8 mouse cellular contexts compared by ENCODE assay signal in the genomic region with DNA sequence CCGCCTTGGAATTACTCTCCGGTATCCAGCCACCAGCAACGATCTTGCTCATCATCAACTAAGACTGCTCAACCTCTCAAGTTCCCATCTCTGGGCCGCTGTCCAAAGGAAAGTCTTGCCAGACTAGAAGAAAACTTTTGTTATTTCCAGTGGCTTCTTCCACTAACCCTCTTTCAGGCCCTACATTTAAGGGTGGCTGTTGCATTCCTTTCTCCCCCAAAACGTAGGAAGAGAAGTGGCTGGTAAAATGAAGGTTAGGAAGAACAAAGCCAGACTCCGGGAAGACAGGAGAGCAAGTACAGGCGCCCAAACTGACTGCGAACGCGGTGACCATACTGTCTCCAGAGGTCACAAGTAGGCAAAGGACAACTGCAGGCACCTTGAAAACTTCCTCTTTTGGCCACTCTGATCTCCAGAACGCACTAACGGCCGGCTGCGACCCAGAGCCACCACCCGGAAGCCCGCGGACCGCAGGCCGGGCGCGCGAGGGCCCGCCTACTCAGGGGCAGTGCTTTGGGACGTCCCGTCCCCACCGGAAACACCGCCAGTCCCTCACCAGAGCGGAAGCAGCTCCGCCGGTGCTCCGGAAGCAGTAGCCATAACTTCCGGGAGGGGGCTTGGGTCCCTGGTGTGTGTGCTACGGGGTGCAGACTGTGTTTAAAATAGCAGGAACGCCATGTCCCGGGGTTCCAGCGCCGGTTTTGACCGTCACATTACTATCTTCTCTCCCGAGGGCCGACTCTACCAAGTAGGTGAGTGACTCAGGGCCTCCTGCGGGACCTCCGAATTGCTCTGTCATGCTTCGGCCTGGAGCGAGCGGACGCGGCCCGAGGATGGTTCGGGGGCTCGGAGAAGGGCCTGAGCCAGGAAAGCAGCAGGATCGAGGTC. TPM values are rescaled to one million over a fixed set of nuclear protein-coding genes. Genes with fewer than 3 reads are reported as not detected.
DNase-seq lines count a peak whose midpoint lies in the region; ATAC-seq and TF ChIP-seq lines count a peak whose summit lies in the region.

No protein-coding gene starts in this region.

- no peaks in the 10 kb centered on the region for H3K9me3 ChIP-seq in E14TG2a.4 (ENCODE audit: low read length)
- no peaks in the 10 kb centered on the region for H3K9me3 ChIP-seq in forebrain, embryonic 13.5 days (replicated peaks)
- no peaks in the 10 kb centered on the region for H3K9me3 ChIP-seq in liver, postnatal 0 days (ENCODE audit: low read length)
- no peaks in the 10 kb centered on the region for H3K9me3 ChIP-seq in neural tube, embryonic 14.5 days (ENCODE audit: control insufficient read depth, low read length)

- peak overlapping the region; percentile 94 for H3K4me2 ChIP-seq in forebrain, embryonic 13.5 days
- peak overlapping the region; percentile 87 for H3K4me2 ChIP-seq in liver, postnatal 0 days (ENCODE audit: low read depth, low read length)
- peak overlapping the region; percentile 95 for H3K4me2 ChIP-seq in neural tube, embryonic 14.5 days (ENCODE audit: low read depth, low read length)

- H3K27ac ChIP-seq in forebrain, embryonic 13.5 days = peak overlapping the region; percentile 87
- H3K27ac ChIP-seq in liver, postnatal 0 days (ENCODE audit: low read depth) = peak overlapping the region; percentile 98
- H3K27ac ChIP-seq in neural tube, embryonic 14.5 days (ENCODE audit: low read depth, low read length) = peak overlapping the region; percentile 92

- peak overlapping the region; percentile 91 for H3K9ac ChIP-seq in forebrain, embryonic 13.5 days
- H3K9ac ChIP-seq in liver, postnatal 0 days (replicated peaks) = peak overlapping the region; percentile 82
- H3K9ac ChIP-seq in neural tube, embryonic 14.5 days (replicated peaks; ENCODE audit: low read depth, low read length) = peak overlapping the region; percentile 87

- peak; percentile 66; the same call in 1 of the 2 replicates for TF ChIP-seq EP300 in liver, postnatal 0 days (IDR thresholded peaks at IDR 0.05; ENCODE audit: low read depth)

- intact Hi-C loops in heart, postnatal 10 days (cut with DNase I) = loop anchor here (1.0 kb wide), 1 partner anchor 94 kb away; a partner anchor contains a TSS

- whole genome bisulfite sequencing in forebrain, embryonic 13.5 days = under 1% methylated on average over 51 of the region's 51 CpGs
- WGBS in large intestine, adult 2 months = under 1% methylated on average over 51 of the region's 51 CpGs
- under 1% methylated on average over 51 of the region's 51 CpGs for WGBS in liver, postnatal 0 days (ENCODE audit: insufficient replicate concordance)
- under 1% methylated on average over 51 of the region's 51 CpGs for WGBS in neural tube, embryonic 14.5 days

- H3K36me3 ChIP-seq in E14TG2a.4 (ENCODE audit: insufficient read depth, low read length) = peaks cover 20% of the 10 kb centered on the region
- H3K36me3 ChIP-seq in forebrain, embryonic 13.5 days (ENCODE audit: poor library complexity, severe bottlenecking) = peaks cover 7% of the 10 kb centered on the region; the same call in 1 of the 2 replicates
- H3K36me3 ChIP-seq in liver, postnatal 0 days (replicated peaks; ENCODE audit: insufficient read depth, low read length) = peaks cover under 1% of the 10 kb centered on the region; the same call in 1 of the 2 replicates
- H3K36me3 ChIP-seq in neural tube, embryonic 14.5 days (ENCODE audit: control insufficient read depth, insufficient read depth, low read length) = no peaks in the 10 kb centered on the region

- H3K4me3 ChIP-seq in E14TG2a.4 (replicated peaks; ENCODE audit: low read length) = peak overlapping the region; percentile 97
- H3K4me3 ChIP-seq in forebrain, embryonic 13.5 days = peak overlapping the region; percentile 85
- peak overlapping the region; percentile 86 for H3K4me3 ChIP-seq in liver, postnatal 0 days (ENCODE audit: low read depth, low read length)
- H3K4me3 ChIP-seq in neural tube, embryonic 14.5 days (ENCODE audit: low read depth, low read length) = peak overlapping the region; percentile 99

- H3K27me3 ChIP-seq in E14TG2a.4 (ENCODE audit: insufficient read depth, low read length) = no peaks in the 10 kb centered on the region
- H3K27me3 ChIP-seq in forebrain, embryonic 13.5 days = no peaks in the 10 kb centered on the region
- H3K27me3 ChIP-seq in liver, postnatal 0 days (ENCODE audit: insufficient read depth, low read length) = no peaks in the 10 kb centered on the region
- H3K27me3 ChIP-seq in neural tube, embryonic 14.5 days (ENCODE audit: control insufficient read depth, insufficient read depth, low read length) = no peaks in the 10 kb centered on the region

- peaks cover 59% of the 10 kb centered on the region for H3K4me1 ChIP-seq in E14TG2a.4 (replicated peaks; ENCODE audit: low read depth, low read length)
- H3K4me1 ChIP-seq in forebrain, embryonic 13.5 days = peaks cover 15% of the 10 kb centered on the region
- peaks cover 11% of the 10 kb centered on the region for H3K4me1 ChIP-seq in liver, postnatal 0 days (ENCODE audit: insufficient read depth)
- peaks cover 10% of the 10 kb centered on the region for H3K4me1 ChIP-seq in neural tube, embryonic 14.5 days (ENCODE audit: control insufficient read depth, insufficient read depth, low read length)

- peak; percentile 100 for ATAC-seq in forebrain, embryonic 13.5 days
- peak; percentile 99 for ATAC-seq in liver, postnatal 0 days
- ATAC-seq in neural tube, embryonic 14.5 days (ENCODE audit: low read depth) = peak; percentile 100

- peak; percentile 89 for DNase-seq in c-Kit-positive CD71-positive TER-119-positive erythroid progenitor cells, embryonic 14.5 days (ENCODE audit: low spot score)
- peak; percentile 93 to 96 for DNase-seq in heart, postnatal 10 days
- peak; percentile 78 for DNase-seq in large intestine, adult 2 months (ENCODE audit: low read depth, low spot score)
- DNase-seq in liver, postnatal 0 days = peak; percentile 96
- peak; percentile 91 for DNase-seq in testis, postnatal 10 days (ENCODE audit: low spot score)

- TF ChIP-seq CTCF in E14TG2a.4 (conservative IDR thresholded peaks at IDR 0.05; ENCODE audit: low read length) = no peak
- TF ChIP-seq CTCF in liver, postnatal 0 days (IDR thresholded peaks at IDR 0.05; ENCODE audit: low read depth) = no peak

RNA-seq across cellular contexts. Expression of a gene that starts 14.5 kb away (rescaled TPM):
- polyA plus RNA-seq in forebrain, embryonic 13.5 days (2015; fragmentation: Nextera tagmentation; extraction: Ambion mirVana) = 505 and 510 TPM in 2 replicates
- total RNA-seq in heart, postnatal 10 days (2021) = 100 to 1,000 TPM; 196 to 197 TPM
- polyA plus RNA-seq in large intestine, adult 2 months (2012; rRNA removed) = 74.8 and 77.5 TPM in 2 replicates
- polyA plus RNA-seq in liver, postnatal 0 days (2015; fragmentation: Nextera tagmentation; extraction: Ambion mirVana) = 177 and 184 TPM in 2 replicates
- 420 and 439 TPM in 2 replicates for polyA plus RNA-seq in neural tube, embryonic 14.5 days (2014; fragmentation: Nextera tagmentation; extraction: Ambion mirVana)

Comparison
In these comparisons a context has a peak if more than half of its experiments do, and no peak if none do; other contexts are left out.
1. Peak in every context shown above with its lines: DNase-seq, ATAC-seq, H3K4me3 ChIP-seq and H3K27ac ChIP-seq.